Mouse (Mus musculus) brain, embryonic 14.5 days (tissue): ENCODE results near the gene Notch2. TPM values are rescaled to one million over a fixed set of nuclear protein-coding genes. Genes with fewer than 3 reads are reported as not detected.
"Not testable (repeated sequence)": the region's sequence is repeated elsewhere in the genome, so short reads cannot be mapped to it uniquely, and the experiment has no call there.

ENCODE experiments used
- DNase-seq: peaks from one replicate; pipeline ENCODE4 v3.0.0-alpha.2; 2011; ENCODE audit warnings: low read depth
- CTCF ChIP-seq: fragments of 200-500 bp; IDR thresholded peaks from 2 replicates; pipeline ENCODE4 v1.5.1; 2012; ENCODE audit warnings: inconsistent platforms, mild to moderate bottlenecking, moderate library complexity, borderline replicate concordance; ENCODE audit not compliant: insufficient read depth, insufficient read length; ENCODE audit errors: extremely low read depth
- POLR2A ChIP-seq: fragments of 200-500 bp; IDR thresholded peaks from 2 replicates; pipeline ENCODE4 v1.6.1; 2012; ENCODE audit warnings: mild to moderate bottlenecking, inconsistent platforms, borderline replicate concordance; ENCODE audit not compliant: poor library complexity, insufficient read depth, insufficient read length, severe bottlenecking; ENCODE audit errors: extremely low read depth
- polyA plus RNA-seq: library from polyadenylated mRNA; depleted of rRNA; stranded (reverse); fragments of >200 nt; gene quantifications from 2 replicates; pipeline ENCODE4 v1.2.3, GENCODE M21; 2012

Gene Notch2
- polyA plus RNA-seq, 1 experiment = 18.2 TPM

DNA sequence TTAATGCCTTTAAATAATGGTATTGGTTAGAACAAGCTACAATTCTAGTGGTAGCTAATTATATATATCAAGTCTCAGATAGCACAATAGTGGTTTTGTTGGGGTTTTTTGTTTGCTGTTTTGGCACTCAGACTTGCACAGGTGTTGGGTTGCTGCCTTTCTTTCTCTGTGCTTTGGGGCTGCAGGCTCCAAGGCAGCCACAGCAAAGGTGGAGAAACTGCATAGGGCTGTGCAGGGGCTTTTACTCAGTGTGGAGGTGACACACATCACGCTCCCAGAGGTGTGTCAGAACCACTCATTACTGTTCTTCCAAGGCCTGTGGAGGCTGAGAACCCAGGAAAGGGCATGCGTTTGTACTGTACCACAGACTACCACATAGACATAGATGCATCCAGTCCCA, 114.4 kb downstream of the Notch2 start:
- TF ChIP-seq CTCF (no peak), POLR2A (no peak)
- no peak for DNase-seq

GRCm38 (mm10) chr3:98128716-98129115, 115.4 kb downstream of the Notch2 start:
- no peak for TF ChIP-seq CTCF
- TF ChIP-seq POLR2A = no peak

GRCm38 (mm10) chr3:98132140-98132539, 118.8 kb downstream of the Notch2 start:
- not testable (repeated sequence) for DNase-seq

More at GRCm38 (mm10) chr3:98128716-98129115, 115.4 kb downstream of the Notch2 start:
- no peak for DNase-seq

GRCm38 (mm10) chr3:98132636-98133035, 119.3 kb downstream of the Notch2 start:
- DNase-seq = no peak
- no peak for TF ChIP-seq POLR2A
- TF ChIP-seq CTCF = no peak

GRCm38 (mm10) chr3:98141456-98141855, 128.1 kb downstream of the Notch2 start:
- DNase-seq = no peak
- TF ChIP-seq POLR2A (no peak), CTCF (no peak)

DNA sequence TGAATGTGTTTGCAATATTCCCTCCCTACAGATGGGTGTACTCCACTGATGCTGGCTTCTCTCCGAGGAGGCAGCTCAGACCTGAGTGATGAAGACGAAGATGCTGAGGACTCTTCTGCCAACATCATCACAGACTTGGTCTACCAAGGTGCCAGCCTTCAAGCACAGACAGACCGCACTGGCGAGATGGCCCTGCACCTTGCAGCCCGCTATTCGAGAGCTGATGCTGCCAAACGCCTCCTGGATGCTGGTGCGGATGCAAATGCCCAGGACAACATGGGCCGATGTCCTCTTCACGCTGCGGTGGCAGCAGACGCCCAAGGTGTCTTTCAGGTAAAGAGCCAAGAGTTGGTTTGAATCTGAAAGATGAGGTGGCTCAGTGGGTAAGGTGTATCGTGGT, 129.5 kb downstream of the Notch2 start:
- no peak for DNase-seq
- no peak for TF ChIP-seq POLR2A
- TF ChIP-seq CTCF = no peak

- TF ChIP-seq CTCF (no peak), POLR2A (no peak)
- DNase-seq = peak; percentile 9
These were observed 131.9 kb downstream of the Notch2 start for GRCm38 (mm10) chr3:98145204-98145603.

DNA sequence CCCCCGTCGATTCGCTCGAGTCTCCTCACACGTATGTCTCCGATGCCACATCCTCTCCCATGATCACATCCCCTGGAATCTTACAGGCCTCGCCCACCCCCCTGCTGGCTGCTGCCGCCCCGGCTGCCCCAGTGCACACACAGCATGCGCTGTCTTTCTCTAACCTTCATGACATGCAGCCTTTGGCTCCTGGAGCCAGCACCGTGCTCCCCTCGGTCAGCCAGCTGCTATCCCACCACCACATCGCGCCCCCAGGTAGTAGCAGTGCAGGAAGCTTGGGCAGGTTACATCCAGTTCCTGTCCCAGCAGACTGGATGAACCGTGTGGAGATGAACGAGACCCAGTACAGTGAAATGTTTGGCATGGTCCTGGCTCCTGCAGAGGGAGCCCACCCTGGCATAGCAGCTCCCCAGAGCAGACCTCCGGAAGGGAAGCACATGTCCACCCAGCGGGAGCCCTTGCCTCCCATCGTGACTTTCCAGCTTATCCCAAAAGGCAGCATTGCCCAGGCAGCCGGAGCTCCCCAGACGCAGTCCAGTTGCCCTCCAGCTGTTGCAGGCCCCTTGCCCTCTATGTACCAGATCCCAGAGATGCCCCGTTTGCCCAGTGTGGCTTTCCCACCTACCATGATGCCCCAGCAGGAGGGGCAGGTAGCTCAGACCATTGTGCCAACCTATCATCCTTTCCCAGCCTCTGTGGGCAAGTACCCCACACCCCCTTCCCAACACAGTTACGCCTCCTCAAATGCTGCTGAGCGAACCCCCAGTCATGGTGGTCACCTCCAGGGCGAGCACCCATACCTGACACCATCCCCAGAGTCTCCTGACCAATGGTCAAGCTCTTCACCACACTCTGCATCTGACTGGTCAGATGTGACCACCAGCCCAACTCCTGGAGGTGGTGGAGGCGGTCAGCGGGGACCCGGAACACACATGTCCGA, 133.4 kb downstream of the Notch2 start:
- DNase-seq = no peak
- TF ChIP-seq POLR2A (no peak), CTCF (no peak)

DNA sequence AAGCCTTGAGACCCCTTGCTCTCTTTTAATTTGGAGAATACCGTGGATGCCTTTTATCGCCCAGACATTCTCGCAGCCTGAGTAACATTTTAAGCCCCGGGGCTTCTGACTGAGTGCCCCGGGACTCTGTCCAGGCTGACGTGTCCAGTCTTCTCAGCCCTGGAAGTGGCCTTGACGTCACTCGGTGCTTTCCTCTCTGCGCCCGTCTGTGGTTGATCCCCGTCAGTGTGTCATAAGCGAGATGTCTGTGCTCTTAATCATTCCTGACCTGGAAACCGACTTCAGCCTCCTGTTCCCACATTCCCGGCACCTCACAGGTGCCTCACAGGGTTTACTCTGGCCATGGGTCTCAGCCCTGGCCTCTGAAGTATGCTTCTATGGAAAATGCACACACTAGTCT, 134.4 kb downstream of the Notch2 start:
- TF ChIP-seq POLR2A (no peak), CTCF (no peak)
- DNase-seq = no peak

GRCm38 (mm10) chr3:98149881-98150280, 136.6 kb downstream of the Notch2 start:
- DNase-seq = no peak
- TF ChIP-seq POLR2A (no peak), CTCF (no peak)

- TF ChIP-seq CTCF (no peak), POLR2A (no peak)
- DNase-seq = no peak
These were observed 137.7 kb downstream of the Notch2 start for GRCm38 (mm10) chr3:98151016-98151415.

DNA sequence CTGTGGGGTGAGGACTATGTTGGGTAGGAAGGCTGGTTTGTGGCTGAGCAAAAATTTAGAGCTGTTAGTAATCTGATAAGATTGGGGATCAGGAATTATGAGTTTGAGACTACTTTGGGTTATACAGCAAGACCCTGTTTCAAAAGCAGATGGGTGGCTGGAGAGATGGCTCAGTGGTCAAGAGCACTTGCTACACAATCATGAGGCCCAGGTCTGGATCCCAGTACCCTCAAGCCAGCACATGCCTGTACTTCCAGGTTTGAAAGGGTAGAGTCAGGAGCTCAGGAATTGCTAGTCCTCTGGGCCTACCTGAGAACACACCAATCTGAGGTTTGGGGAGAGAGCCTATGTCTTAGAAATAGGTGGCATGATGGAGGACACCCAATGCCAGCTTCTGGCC, 140.1 kb downstream of the Notch2 start:
- no peak for DNase-seq
- TF ChIP-seq POLR2A = no peak
